26 mouse cellular contexts compared by ENCODE assay signal in genomic region chr17:78752938-78753655, GRCm38 (mm10). TPM values are rescaled to one million over a fixed set of nuclear protein-coding genes. Genes with fewer than 3 reads are reported as not detected.
DNase-seq lines count a peak whose midpoint lies in the region; ATAC-seq and TF ChIP-seq lines count a peak whose summit lies in the region.
"Had no signal": no experiment of that assay in that cellular context is flagged by ENCODE, and none has a peak within 500 bp of the region (broad histone marks: within the 10 kb centered on the region; RNA-seq: fewer than 3 reads in every experiment).

No protein-coding gene starts in this region.

- H3K9me3 ChIP-seq in lung, embryonic 14.5 days (ENCODE audit: low read depth, low read length), result no peaks in the 10 kb centered on the region
- no peaks in the 10 kb centered on the region for H3K9me3 ChIP-seq in embryonic facial prominence, embryonic 12.5 days
- H3K9me3 ChIP-seq: forebrain, embryonic 10.5 days; hindbrain, embryonic 10.5 days; hindbrain, embryonic 13.5 days; intestine, embryonic 15.5 days had no signal

- peak; percentile 67 for ATAC-seq in frontal cortex, adult (ENCODE audit: low TSS enrichment)
- no peak for ATAC-seq in lung, embryonic 14.5 days (ENCODE audit: insufficient read depth)
- peak; percentile 47; the same call in 1 of the 2 replicates for ATAC-seq in embryonic facial prominence, embryonic 12.5 days (ENCODE audit: insufficient number of reproducible peaks, insufficient read depth, low FRiP score, low TSS enrichment)
- ATAC-seq: CD4-positive, CD25-positive, alpha-beta regulatory T cell, adult 4 months; forebrain, embryonic 14.5 days; hindbrain, embryonic 16.5 days; intestine, embryonic 15.5 days; Patski had no signal

- TF ChIP-seq CTCF in lung, embryonic 14.5 days (IDR thresholded peaks at IDR 0.05; ENCODE audit: low read depth), result no peak

- no peak overlapping the region for H3K4me2 ChIP-seq in lung, embryonic 14.5 days
- H3K4me2 ChIP-seq in embryonic facial prominence, embryonic 12.5 days (replicated peaks), result no peak overlapping the region
- H3K4me2 ChIP-seq: hindbrain, embryonic 13.5 days; intestine, embryonic 15.5 days had no signal

- H3K27ac ChIP-seq in lung, embryonic 14.5 days (ENCODE audit: low read depth), result no peak overlapping the region
- no peak overlapping the region for H3K27ac ChIP-seq in embryonic facial prominence, embryonic 12.5 days
- H3K27ac ChIP-seq: forebrain, embryonic 10.5 days; gastrocnemius, adult 2 months; hindbrain, embryonic 10.5 days; hindbrain, embryonic 13.5 days; intestine, embryonic 15.5 days had no signal

- no peak overlapping the region for H3K4me3 ChIP-seq in lung, embryonic 14.5 days (ENCODE audit: low read depth, low read length)
- no peak overlapping the region for H3K4me3 ChIP-seq in embryonic facial prominence, embryonic 12.5 days
- H3K4me3 ChIP-seq: forebrain, embryonic 10.5 days; gastrocnemius, adult 2 months; hindbrain, embryonic 10.5 days; hindbrain, embryonic 13.5 days; intestine, embryonic 15.5 days had no signal

- WGBS in lung, embryonic 14.5 days, result 46% methylated on average over 17 of the region's 17 CpGs
- WGBS in embryonic facial prominence, embryonic 12.5 days, result 53% methylated on average over 17 of the region's 17 CpGs

- peaks cover 21% of the 10 kb centered on the region; the same call in 1 of the 2 replicates for H3K36me3 ChIP-seq in lung, embryonic 14.5 days (ENCODE audit: insufficient read depth)
- peaks cover 29% of the 10 kb centered on the region for H3K36me3 ChIP-seq in embryonic facial prominence, embryonic 12.5 days

- no peaks in the 10 kb centered on the region for H3K27me3 ChIP-seq in lung, embryonic 14.5 days (ENCODE audit: insufficient read depth, low read length)
- H3K27me3 ChIP-seq in embryonic facial prominence, embryonic 12.5 days, result no peaks in the 10 kb centered on the region
- H3K27me3 ChIP-seq: hindbrain, embryonic 13.5 days; intestine, embryonic 15.5 days; Patski had no signal

- H3K4me1 ChIP-seq in lung, embryonic 14.5 days (ENCODE audit: insufficient read depth), result no peaks in the 10 kb centered on the region
- H3K4me1 ChIP-seq in embryonic facial prominence, embryonic 12.5 days, result no peaks in the 10 kb centered on the region
- H3K4me1 ChIP-seq: hindbrain, embryonic 13.5 days; intestine, embryonic 15.5 days had no signal

- no peak overlapping the region for H3K9ac ChIP-seq in lung, embryonic 14.5 days
- no peak overlapping the region for H3K9ac ChIP-seq in embryonic facial prominence, embryonic 12.5 days
- H3K9ac ChIP-seq: hindbrain, embryonic 13.5 days; intestine, embryonic 15.5 days had no signal

- no peak for DNase-seq in frontal cortex, postnatal 25 days (ENCODE audit: low spot score in 2 of 2)
- DNase-seq in lung, embryonic 14.5 days, result peak; percentile 32
- DNase-seq in lung, postnatal 4 days, result no peak
- DNase-seq in Muller cell, postnatal 12 days (ENCODE audit: inconsistent ontology term), result peak; percentile 49
- no peak for DNase-seq in embryo, embryonic 10 days (ENCODE audit: low spot score)
- DNase-seq in spleen, postnatal 4 days (ENCODE audit: low spot score in 2 of 2), result no peak
- DNase-seq: adrenal gland, postnatal 10 days; adrenal gland, postnatal 36 days; cerebellum, adult 11 months; cerebellum, adult 2 months; cerebellum, adult 9-11 months; cerebellum, postnatal 25 days; gastrocnemius, adult 2 months; gastrocnemius, postnatal 14 days; heart, adult 18-20 months; kidney, adult 11 months had no signal

RNA-seq across cellular contexts. Expression of gene Strn, which starts 16.1 kb away (rescaled TPM):
- 7.2 and 8.1 TPM in 2 replicates for polyA plus RNA-seq in lung, embryonic 14.5 days (2014; fragmentation: Nextera tagmentation; extraction: Ambion mirVana)
- 7.3 and 7.4 TPM in 2 replicates for polyA plus RNA-seq in embryonic facial prominence, embryonic 12.5 days (2016; fragmentation: Nextera tagmentation; extraction: Ambion mirVana)

Comparison
In these comparisons a context has a peak if more than half of its experiments do, and no peak if none do; other contexts are left out.
1. DNase-seq: peak in lung, embryonic 14.5 days (single experiment) and Muller cell, postnatal 12 days (single experiment); none in frontal cortex, postnatal 25 days (0 of 2), lung, postnatal 4 days (0 of 2), embryo, embryonic 10 days (single experiment) and spleen, postnatal 4 days (0 of 2).